Mouse (Mus musculus) yolk sac, embryonic 10.5 days (tissue): ENCODE data around the gene Bloc1s2.

ENCODE experiments used
- DNase-seq: peaks from one replicate; pipeline ENCODE4 v3.0.0-alpha.2; 2017; ENCODE audit warnings: low spot score

Gene Bloc1s2

DNA sequence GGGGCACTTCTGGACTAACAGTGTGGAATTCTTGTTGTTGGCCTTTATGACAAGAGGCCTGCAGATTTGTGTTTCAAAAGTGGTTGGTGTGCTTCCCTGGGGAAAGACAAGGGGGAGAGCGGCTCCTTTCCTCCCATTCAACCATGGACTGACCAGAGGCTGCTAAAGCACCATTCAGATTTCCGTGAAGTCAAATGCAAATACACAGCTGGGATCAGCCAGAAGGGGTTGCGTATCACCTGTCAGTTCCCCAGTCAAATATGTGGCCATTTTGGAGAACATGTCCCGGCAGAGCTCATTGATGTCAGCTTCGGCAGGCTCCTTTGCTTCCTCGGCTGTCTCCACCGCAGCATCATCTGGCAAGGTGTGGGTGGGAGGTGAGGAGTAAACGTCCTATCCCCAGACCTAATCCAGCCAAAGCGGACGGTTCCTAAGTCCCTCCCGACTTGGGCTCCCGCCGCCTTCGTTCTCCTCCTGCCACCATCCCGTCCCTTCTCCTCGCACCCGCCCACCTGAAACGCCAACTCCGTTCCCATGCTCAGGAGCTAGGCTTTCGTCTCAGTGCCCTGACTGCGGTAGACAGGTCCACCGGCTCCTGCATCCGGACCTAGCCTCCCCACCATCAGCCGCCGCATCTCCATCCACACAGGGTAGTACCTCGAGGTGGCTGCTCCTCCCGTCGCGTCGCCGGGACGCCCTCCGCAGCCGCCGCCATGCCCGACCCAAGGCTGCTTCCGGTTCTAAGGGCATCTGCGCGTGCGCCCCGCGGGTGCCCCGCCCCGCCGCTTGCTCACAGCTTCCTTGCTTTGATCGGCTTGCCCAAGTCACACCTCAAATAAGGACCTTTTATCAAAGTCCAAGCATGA lies at the start of gene Bloc1s2:
Gene Bloc1s2, minus strand, starts transcription at position 745 of the 866 bp plus-strand sequence.
- peak; percentile 80 for DNase-seq

DNA sequence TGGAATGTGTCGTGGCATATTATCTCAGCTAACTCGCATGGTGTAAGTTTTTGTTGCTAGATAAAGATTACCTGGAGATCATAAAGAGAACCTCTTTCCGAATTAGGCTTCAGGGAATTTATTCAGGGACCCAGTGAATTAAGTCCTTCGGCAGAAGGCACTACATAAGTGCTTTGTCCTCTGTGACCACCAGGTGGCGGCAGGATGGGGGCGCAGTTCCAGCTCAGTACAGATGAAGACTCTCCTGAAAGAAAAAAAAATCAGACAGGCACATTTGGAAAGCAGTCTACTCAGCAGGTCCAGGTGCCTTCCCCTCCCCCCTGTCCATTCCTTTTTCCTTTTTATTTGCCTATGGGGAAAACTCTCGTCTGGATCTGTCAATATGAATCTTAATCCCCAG lies 48.9 kb upstream of the Bloc1s2 start:
- peak; percentile 5 for DNase-seq

DNA sequence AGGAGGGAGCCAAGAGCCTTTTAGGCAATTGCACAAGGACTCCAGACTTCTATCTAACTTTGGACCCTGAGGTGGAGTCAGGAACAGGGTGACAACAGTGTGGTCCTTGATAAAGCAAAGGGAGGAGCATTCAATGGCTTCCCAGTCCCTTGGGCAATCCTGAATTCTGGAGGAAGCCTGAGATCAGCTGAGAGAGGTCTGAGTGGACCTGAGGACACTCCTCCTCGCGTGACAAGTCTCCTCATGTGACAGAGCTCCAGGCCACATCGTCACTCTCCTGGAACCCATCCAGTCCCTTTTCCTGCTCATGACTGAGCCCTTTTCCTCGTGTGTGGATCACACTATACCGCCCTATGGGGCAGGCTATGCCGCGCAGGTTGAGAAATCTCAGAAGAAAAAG lies 47.7 kb upstream of the Bloc1s2 start:
- DNase-seq, result no peak

DNA sequence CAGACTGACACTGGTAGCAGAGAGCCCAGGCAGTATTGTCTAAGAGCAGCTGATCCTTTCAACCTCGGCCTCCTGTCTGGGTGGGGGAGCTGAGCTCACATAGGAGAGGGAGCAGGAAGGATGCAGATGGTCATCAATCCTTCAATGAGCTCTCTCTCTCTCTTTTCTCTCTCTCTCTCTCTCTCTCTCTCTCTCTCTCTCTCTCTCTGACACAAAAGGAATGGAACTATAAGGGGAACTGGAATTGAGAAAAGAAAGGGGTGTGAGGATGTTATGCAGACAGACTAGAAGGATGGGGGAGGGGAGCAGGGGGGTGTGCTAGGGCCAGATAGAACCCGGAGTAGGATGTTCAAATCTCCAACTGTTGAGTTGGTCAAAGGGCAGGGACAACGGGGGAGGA lies 46.1 kb upstream of the Bloc1s2 start, which contains the start of gene Pkd2l1:
Gene Pkd2l1, minus strand, starts transcription at position 101 of the 400 bp plus-strand sequence.
- no peak for DNase-seq

DNA sequence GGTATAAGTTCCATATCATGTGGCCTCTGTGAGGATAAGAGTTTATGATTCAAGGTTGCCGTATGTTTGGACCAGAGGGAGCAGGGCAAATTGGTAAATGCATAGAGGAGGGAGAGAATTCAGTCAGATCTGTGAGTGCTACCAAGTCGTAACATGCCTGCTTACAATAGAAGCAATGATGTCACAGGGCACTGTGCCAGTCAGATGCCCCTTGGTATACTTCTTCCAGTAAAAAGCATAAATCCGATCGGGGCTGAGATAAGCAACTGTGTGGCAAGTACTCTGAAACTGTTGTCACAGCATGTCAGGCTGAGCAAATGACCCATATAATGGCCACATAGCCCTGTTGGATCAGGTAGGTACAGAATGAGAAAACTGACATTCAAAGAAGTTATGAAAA lies 42.8 kb upstream of the Bloc1s2 start:
- DNase-seq, result no peak

DNA sequence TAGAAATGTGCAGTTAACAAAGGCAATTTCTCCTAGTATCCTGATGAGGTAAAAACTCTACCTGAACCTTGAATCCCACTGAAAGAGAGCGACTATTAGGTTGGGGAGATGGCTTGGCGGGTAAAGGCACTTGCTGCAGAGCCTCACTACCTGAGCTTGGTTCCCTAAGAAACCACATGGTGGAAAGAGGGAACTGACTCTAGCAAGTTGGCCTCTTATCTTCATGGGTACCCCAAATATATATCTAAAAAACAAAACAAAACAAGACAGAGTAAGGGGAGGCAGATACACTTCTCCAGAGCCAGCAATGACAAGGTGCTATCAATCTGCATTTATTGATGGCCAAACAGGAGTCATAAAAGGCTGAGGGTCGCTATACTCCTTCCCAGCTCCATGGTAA lies 37.7 kb upstream of the Bloc1s2 start:
- no peak for DNase-seq

DNA sequence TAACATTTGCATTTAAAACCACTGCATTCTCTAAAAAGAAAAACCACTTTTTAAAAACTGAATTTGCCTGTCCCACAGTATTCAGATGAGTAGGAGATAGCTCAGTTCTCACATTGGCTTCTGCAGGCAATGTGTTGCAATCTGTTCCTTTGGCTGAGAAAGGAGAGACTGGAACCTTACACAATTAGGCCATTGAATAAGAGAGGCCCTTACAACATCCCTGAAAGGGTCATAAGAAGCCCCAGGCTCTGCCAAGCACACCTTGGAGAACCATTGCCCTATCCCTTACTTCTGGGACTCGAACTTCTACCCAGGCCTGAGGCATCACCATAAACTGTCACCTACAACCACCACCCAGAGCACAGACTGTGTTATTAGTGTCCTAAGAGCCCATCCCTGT lies 34.3 kb upstream of the Bloc1s2 start:
- no peak for DNase-seq

DNA sequence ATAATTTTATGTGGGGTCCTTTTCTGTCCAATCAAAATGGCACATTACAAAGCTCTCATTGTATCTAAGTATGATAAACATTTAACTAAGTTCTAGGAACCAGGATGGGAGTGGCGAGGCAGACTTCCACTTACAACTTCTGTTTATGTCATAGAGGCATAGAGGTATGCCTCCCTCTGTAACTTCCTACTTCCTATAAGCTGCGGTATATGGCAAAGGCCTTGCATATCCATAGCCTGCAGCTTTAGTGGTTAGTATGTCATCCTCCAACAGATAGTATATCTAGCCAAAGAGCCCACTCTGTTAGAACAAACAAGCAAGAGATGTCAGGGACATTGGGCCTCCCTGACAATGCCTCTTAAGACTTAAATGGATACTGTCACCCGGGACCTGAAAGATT lies 30.5 kb upstream of the Bloc1s2 start:
- no peak for DNase-seq

DNA sequence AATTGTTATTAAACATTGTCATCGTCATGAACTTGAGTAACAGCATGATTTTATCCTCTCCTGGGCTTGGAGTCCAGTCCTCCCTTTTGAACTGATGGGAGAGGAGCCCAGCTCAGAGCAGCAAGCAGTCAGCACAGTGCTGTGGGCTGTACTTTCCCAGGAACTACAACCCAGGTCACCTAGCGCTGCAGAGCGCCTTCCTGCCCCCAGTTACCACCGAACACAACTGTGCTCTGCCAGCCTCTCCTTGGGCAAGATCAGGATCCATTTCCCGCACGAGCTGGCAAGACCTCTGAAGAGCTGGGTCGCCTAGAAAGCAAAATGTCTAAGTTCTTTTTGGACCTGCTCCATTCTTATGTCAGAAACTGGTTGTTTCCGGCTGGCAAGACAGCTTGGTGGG lies 28.6 kb upstream of the Bloc1s2 start:
- no peak for DNase-seq

DNA sequence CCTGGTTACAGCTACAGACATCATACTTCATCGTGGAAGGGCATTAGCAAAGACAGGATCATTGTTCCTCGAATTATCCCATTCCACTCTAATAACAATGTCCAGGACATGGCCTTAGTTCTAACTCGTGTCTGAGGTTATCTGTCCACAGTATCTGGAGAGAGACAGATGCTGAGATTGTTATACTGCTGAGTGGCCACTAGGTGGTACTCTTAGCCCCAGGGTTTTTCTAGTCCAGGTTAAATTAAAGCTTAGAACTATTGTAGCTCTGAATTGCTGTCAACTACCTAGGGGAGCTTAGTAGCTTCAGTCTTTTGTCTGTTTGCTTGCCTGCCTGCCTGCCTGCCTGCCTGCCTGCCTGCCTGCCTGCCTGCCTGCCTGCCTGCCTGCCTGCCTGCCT lies 15.3 kb upstream of the Bloc1s2 start:
- no peak for DNase-seq

DNA sequence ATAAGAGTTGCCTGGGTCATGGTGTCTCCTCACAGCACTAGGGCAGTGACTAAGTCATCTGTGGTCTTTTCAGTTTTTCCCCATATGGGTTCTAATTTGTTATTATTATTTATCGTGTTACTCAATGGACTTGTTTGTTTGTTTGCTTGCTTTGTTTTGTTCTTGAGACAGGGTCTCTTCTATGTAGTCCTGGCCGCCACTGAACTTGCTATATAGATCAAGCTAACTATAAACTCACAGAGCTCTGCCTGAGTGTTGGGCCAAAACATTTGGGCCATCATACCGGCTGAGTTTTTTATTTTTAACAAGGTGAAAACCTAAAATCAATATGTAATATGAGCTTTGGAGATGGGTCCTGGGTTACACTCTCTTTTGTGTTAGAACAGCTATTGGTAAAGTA lies 13.1 kb upstream of the Bloc1s2 start:
- no peak for DNase-seq

DNA sequence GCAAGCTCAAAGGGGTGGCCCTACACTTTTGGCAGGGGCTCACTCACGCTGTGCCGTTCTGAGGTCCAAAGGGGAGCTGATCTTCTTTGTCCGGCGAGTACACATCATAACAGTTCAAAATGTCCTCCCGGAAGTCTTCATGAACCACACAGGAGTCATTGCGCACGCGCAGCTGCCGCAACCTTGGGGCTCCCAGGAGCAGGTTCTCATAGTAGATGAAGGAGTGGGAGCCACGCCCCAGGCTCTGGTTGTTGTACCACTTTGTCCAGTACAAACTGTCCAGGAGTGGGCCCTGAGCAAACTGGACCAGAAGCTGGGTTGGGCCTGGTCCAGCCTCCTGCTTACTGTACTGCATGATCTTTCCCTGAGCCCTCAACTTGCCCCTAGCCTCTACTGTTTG lies 10.8 kb upstream of the Bloc1s2 start:
- no peak for DNase-seq

DNA sequence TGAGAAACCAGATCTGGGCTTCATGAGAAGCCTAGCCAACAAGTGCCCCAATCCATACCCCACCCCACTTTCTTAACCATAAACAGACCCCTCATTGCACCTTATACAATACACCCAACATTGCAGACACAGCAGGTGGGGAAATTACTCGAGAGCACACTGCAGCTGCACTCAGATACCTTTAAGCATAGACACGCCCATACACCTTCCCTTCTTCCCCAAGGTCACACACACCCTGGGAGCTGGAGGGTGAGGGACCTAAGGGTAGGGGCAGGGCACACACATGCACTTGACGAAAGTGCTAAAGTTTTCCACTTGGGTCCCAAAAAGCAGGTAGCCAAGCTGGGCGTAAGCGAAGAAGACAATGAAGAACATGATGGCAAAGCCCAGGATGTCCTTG lies 7.5 kb upstream of the Bloc1s2 start:
- DNase-seq, result no peak

DNA sequence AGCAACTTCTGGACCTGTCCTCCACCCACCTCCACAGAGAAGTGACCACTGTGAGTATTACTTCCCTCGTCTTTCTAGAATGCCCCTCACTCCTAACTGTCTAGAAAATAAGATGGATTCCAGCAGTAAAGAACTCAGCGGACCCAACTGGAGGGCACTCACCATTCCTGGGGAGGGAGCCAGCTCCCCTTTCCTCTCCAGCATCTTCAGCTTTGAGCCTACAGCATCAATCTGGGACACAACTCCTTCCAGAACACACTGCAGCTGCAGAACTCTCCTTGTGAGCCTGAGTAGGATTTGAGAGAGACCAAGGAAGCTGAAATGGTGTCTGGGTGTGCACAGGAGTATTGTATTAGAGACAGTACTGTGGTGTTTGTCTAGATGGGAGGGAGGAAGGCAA lies 2.7 kb upstream of the Bloc1s2 start:
- no peak for DNase-seq

DNA sequence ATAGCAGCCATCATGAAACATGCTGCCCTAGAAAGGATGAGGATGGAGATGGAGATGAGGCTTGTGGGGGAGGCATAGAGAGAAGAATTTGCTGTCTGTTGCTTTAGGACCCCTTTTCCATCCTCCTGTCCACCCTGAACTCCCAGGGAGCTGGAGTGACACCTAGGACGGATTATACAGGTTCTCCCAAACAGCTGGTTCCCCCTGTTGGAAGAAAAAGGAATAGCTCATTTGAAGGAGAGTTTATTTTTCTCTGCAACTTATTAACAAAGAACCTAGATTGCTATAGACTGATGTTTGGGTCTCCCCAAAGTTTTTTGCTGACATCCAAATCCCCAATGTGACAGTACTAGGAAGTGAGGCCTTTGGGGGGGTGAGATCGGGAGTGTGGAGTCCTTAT lies 2.1 kb upstream of the Bloc1s2 start:
- DNase-seq, result no peak

DNA sequence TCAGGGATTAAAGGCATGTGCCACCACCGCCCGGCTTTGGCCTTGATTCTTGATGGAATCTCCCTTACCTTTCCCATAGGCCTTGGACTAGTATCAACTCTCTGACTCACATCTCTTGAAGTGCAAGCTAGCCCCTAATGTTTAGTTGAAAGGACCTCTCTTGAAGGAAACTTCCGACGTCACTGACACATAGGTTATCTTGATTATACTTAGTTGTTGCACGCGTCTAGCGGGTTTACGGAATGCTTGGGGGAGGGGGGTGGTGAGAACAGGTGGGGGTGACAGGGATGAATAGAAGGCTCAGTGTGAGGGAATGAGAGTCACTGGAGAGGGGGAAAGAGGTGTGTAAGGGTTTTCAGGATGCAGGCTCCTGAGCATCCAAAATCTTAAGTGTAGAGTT lies 705 bp upstream of the Bloc1s2 start:
- no peak for DNase-seq

DNA sequence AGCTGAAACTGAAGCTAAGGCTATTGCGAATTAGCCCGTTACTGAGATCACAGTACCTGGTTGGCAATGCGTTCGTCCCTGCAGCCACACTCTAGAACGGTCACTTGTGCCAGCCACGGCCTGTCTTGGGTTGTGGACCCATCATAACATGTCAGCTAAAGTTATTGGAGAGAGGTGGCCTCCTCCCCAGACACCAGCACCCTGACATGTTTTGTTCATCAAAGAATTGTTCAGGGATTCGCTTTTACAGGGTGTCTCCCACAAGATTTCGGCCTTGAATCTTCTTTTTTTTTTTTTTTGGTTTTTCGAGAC lies 278 bp upstream of the Bloc1s2 start:
- no peak for DNase-seq

DNA sequence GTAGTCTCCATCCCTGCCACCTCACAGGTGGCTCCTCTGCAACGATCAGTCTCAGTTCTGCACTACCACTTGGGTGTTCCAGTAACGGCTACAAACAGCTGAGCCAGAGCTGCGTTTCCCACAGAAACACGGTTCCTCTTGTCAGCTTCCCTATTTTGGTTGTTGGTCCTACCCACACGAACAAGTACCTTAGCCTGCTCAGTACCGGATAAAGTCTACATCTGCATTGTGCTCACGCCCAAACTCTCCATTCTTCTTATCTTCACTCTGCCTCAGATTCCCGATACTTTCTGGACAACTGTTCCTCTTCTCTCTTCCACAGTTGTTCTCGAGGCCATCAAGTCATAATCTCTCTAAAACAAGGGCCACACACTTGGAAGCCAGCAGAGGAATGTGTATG lies 1.9 kb downstream of the Bloc1s2 start:
- no peak for DNase-seq

DNA sequence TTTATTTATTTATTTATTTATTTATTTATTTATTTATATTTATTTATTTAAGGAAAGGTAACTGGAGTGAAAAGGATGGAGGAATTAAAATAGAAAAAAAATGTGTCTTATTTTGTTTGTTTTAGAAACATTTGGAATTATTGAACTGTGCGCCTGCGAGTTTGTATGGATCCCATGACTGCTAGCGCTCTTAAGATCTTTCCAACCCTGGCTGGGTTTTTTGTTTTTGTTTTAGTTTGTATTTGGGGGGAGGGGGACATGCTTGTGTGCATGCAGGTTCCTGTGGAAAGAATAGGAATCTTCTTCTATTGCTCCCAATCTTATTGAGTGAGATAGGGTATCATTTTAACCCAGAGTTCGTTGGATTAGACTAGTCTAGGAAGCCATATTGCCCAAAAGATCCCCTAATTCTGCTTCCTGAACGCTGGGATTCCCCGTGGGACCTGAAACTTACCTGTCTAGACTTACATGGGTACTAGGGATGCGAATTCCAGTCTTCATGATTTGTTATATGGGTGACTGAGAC lies 10.2 kb downstream of the Bloc1s2 start:
- peak; percentile 5 for DNase-seq

DNA sequence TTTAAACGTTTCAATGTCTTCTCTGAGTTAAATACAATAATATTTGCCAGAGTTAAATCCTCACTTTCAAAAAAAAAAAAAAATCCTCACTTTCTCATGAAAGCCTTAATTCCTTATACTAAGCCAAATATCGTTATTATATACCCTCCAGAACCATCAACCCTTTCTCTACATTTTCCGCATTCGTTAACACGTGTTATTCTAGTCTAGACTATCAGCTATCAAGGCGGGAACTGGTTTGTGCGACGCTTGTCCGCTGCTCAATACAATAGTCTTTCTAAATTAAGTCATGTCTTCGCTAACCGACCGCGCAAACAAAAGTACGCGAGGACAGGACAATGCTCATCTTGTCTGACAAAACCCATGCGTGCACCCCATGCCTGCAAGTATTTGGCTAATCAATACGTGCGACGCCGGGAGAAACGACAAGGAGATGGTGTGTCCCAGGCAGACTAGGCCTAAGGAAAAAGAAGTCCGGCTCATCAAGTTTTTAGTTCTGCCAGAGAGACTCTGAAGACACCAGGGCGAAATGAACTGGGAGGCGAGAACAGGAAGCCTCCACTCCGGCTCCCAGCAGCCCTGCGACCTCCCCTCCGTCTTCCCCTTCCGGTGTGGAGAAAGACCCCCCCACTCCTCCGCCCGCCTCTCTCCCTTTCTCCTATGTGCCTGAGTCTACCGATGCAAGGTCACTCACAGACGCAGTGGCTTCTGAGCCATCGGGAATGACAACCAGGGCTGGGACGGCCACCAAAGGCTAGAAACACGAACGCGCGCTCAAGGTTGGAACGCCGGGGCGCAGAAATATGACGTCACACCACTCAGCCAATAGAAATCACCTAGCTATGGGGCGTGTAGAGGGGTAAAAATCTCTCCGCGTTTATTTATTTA lies 10.9 kb downstream of the Bloc1s2 start, which contains the start of gene Cwf19l1:
Gene Cwf19l1, minus strand, starts transcription at position 805 of the 888 bp plus-strand sequence.
- peak; percentile 89 for DNase-seq

DNA sequence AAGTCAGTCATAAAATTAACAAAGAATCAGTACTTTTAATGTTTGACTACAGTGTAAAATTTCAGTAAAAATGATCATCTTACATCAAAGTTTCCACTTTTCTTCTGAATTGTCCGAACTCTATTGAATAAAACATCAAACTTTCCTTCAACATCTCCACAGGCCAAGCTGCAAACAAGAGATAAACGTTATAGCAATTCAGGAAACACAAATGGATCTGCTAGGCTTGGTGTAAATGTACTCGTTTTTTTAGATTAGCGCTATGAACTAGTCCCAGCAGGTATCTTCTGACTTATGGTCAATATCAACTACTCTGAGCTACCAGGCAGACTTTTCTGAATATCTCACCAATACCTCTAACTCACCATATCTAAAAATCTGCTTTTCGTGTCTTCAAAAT lies 13.3 kb downstream of the Bloc1s2 start:
- no peak for DNase-seq

DNA sequence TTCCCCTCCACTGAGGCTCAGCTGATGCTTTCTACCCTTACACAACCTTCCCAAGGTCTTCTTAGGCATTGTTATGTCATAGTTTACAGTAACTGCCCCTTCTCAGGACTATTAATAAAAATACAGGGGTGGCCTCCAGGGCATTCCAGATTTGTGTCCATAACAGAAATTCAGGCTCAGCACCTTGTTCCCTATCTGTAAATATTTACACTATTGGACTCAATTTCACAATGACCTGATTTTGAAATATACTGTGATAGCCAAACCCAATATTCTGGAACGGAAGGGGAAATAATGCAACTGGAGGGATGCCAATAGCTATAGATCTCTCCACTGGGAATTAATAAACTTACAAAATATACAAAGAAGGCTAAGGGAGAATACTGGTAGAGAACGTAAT lies 17.7 kb downstream of the Bloc1s2 start:
- DNase-seq, result no peak
